Mouse (Mus musculus) frontal cortex, postnatal 14 days (tissue): ENCODE results near the gene Tdrd6.

Experiments used
- DNase-seq, 2 experiments: peaks; one replicate each; pipeline ENCODE4 v3.0.0; 2022; ENCODE audit warnings: low spot score in 2 of 2

The Tdrd6 gene

DNA sequence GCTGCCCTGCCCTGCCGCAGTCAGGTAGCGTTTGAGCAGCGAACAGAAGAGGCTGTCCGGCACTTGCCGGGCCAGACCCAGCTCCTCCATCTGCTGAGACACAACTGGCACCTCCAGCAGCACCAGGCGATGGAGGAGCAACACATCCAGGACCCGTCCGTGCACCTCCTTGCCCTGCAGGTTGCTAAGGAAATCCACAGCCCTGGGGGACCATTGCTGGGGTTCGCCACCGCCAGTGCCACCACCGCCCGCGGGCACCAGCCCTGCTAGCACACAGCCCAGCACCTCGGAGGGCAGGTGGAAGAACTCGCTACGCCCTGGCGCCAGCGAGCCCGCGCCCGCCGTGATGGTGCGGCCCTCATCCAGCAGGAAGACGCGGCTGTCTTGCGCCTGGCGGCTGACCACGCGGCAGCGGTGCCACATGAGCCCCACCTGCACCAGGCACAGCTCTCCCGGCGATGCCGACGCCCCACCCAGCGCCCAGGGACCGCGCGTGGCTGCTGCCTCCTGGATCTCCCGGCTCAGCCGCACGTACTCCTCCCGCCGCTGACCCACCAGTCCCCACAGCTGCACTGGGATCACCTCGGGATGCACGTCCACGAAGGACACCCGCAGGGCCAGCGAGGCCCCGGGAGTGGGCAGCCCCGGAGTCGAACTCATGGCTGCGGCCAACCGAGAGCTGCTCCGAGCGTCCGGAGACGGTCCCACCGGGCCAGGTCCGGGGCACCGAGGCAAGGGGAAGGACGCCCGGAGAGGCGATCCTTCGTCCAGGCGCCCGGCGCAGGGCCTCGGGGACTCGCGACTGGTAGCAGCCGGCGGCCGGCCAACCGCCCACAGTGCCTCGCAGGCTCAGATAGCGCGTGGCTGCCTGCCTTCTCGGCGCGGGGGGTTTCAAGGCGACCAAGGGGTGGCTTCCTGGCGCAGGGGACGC is at the start of gene Tdrd6:
Tdrd6 (minus strand) TSS at position 804 of the 931 bp plus-strand sequence.
- no peak for DNase-seq

DNA sequence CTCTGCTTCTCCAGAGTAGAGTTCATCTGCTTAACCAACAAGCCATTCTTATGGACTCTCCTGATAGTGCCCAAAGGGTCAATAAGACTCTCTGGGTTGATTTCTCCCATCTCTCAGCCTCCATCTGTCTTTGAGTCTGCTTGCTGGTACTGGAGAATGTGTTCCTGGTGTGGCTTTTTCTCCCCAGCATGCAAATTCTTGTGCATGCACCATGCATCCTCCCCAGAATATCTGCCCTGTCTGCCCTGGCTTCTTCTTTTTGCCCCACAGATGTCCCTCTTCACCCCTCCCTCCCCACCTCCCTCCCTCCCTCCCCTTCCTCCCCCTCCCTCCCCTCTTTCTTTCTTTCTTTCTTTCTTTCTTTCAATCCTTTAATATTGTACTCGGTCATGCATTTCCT is 47.2 kb upstream of the Tdrd6 start:
- DNase-seq: no peak

DNA sequence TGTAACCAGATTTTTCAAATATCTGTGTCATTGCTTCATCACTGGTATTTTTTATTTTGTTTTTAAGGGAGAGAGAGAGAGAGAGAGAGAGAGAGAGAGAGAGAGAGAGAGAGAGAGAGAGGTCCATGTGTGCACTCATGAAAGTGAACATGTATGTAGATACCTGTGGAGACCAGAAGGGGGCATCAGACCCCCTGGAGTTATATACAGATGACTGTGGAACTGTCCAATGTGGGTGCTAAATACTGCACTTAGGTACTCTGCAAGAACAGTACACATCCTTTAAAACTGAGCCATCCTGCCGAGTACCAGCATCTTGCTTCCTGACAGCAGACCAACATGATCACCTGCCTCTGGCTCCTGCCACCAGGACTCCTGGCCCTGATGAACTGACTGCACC is 46.1 kb upstream of the Tdrd6 start:
- no peak for DNase-seq

DNA sequence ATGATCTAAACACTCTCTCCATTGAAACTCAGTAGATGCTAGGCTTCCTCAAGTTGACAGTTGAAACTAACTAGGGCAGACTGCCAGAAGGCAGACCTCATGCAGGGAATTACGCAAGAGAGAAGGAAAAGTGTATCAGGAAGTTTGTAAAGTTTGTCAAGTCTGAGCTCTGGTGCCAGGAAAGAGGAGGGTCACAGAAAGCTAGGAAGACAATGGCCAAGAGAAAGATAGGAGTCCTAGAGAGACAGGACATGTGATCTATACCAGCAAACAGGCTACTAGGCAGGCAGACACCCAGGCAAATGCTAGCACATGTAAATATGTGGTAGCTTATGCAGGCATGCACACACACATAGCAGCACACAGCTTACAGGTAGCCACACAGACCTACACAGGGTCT is 45.1 kb upstream of the Tdrd6 start:
- no peak for DNase-seq

DNA sequence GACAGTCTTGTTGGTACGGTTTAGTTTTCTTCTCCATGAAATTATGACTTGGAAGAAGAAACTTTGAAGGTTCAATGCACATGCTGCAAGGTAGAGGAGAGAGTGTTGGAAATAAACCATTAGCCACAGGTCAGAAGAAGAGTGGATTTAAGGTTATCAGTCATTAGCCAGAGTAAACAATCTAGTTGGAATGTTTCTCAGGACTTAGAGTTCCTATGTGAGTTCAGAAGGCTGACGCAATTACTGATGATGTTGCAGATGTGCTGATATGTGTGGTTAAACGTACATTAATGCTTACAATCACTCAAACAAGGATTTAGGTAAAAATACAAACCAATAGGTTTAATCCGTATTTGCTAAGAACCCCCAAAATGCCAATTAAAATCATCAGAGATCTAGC is 41.8 kb upstream of the Tdrd6 start:
- DNase-seq: no peak

DNA sequence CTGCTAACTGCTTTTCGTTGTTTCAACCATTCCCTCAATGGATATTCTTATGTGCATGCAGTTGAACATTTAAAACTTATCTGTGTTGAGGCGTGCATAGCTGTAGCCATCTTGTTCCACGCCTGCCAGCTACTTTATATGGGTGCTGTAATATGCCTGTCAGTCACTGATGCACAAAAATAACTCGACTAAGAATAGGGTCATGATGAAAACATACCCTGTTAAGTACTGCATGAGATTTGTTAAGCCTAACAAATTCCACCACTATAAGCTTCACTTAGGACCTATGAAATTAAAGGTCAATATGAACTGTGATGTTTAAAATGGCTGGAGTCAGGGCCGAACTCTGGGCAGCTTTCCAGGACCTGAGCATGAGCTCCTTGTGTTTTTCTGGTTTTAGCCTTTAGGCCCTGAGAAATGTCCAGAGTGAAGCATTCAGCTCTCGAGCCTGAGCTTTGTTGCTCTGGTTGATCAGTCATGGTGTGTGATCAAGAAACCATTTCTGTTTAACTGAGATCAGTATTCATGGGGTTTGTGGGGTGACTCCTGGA is 39.1 kb upstream of the Tdrd6 start:
- no peak for DNase-seq

DNA sequence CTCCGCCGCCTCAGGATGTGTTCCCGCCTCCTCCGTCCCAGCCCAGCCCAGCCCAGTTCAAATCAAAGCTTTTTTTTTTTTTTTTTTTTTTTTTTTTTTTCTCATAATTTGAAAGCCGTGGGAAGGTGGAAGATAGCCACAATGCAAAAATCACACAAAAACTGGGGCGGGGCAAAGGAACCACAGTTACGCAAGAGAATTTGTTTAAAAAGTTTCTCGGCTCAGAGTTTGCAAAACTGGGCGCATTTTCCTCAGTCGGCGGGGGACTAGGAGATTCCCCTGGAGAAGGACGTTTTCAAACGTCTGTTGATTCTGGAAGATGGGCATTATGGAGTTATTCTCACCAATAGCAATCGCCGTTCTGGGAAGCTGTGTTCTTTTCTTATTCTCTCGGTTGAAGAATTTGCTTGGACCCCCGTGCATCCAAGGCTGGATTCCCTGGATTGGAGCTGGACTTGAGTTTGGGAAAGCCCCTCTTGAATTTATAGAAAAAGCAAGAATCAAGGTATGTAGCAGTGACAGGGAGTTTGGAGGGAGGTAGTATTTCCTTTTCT is 37.3 kb upstream of the Tdrd6 start, which contains the start of gene Cyp39a1:
Cyp39a1 (plus strand) TSS at position 136 of the 554 bp plus-strand sequence.
- no peak for DNase-seq

DNA sequence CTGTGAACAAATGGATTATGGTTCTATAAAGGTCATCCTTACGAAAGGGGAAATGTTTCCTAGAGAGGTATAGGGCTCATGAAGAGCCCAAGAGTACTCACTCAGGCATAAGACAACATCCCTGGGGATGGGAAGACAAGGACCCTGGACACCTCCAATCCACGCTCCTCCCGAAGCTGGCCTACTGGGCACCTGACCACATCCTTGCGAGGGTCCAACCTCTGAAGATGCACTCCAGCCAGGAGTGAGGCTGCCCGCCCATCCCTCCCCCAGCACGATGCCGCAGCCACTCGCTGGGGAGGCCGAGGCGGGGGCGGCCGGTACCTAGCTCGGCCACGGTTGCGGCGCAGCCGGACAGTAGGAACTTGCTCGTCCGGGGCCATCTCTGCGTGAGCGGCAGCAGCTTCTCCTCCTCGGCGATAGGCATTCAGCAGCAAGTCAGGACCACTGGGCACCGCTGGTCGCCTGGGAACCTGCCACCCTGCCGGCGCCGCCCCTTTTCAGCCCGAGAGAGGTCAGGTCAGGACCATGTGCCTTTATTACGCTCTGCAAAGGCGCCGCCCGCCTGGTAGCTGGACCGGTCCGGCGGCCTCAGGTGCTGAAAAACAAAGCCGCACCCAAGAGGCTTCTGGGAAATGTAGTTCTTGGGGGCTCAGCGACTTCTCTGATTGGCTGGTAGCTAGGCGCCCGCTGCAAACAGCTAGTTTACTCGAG is 36.6 kb upstream of the Tdrd6 start, which contains the start of gene Slc25a27:
Slc25a27 (minus strand) TSS at position 639 of the 714 bp plus-strand sequence.
- DNase-seq: peak; percentile 76 to 79

DNA sequence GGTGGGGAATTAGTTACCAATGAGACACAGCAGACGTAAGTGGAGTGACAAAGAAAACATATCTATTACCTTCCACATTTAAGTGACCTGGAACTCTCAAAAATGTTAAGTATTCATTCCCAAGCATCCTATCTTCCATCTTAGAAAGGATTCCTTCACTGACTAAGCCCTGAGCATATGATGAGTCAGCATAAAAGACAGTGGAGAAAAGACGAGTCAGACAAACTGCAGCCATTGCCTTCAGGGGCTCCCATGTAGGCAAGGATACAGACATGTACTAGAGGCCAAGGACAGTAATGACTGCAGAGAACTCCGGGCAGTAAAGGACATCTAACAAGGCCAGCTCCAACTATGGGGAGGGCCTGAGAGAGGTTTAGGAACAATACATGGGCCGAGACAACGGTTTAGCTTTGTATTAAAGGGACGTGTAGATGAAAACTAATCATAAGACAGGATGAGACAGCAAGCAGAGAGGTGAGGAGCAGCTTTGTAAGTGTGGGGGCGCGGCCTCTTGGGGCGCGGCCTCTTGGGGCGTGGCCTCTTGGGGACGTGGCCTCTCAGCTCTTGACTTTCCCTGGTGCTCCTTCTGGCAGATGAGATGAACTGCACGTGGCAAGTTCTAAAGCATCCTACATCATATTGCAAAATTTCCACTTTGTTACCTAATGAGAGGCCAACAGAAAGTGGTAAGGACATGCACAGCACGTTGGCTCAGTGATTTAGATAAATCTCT is 21.4 kb upstream of the Tdrd6 start:
- DNase-seq: no peak

DNA sequence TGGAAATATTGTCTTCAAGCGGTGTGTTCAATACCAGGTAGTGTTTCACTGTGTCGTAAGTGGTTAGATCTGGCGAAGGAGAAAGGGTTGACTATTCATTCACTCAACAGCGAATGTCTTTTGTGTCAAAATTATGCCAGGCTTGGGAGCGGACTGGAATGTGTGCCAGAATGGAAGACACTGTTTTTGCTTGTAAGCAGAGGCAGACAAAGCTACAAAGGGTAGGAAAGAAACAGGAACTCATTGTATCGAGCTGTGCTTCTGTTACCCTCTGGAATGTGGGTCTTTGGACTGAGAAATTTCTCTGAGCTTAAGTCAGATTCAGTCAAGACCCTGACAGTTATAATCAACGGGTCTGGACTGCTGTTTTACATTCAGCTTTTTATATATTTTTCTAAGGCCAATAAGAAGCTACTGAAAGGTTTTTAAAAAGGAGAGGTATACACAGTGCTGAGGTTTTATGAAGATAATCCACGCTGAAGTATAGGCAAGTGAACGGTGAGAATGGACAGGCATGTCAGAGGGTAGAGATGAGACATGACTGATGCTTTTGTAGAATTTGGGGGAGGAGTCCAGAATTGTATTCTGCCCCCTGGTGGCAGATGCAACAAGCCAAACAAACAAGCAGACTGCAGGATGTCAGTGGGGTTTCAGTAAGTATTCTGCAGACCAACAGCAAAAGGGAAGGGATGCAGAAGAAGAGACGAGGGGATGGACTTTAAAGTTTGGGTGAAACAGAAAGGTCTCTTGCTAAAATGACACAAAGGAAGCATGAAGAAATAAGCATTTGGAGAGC is 19.7 kb upstream of the Tdrd6 start:
- DNase-seq: no peak

DNA sequence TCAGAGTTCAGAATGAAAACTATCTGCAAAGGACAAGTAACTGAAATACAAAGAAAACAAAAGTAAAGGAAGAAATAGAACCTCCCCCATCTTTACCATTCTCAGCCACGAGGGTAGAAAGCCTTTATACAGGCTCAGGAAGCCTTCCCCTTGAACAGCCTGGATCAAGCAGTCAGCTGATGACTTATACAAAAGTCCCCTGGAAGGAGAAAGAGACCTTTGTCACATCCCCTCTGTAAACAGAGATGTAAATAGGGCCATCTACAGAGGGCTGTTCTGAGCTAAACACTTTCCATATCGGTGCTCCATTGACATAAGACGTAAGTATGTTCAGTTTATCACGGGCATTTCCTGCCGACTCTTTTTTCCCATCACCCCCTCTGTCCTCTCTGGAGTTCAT is 16.8 kb upstream of the Tdrd6 start:
- no peak for DNase-seq

DNA sequence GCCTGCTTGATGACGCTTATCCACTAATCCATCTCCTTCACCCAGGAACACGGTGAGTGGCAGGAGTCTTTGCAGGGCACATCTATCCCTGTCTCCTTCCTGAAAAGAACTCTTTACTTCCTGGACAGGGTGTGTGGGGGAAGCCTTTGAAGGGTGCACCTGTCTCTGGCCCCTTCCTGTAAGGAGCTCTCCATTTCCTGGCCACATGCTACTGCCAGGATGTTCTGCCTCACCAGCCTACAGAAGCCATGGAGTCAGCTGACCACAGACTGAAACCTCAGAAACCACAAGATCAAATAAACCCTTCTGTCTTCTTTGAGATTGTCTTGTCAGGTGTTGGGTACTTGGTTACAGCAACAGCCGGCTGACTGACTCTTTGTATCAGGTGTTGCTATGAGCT is 15.0 kb upstream of the Tdrd6 start:
- no peak for DNase-seq

DNA sequence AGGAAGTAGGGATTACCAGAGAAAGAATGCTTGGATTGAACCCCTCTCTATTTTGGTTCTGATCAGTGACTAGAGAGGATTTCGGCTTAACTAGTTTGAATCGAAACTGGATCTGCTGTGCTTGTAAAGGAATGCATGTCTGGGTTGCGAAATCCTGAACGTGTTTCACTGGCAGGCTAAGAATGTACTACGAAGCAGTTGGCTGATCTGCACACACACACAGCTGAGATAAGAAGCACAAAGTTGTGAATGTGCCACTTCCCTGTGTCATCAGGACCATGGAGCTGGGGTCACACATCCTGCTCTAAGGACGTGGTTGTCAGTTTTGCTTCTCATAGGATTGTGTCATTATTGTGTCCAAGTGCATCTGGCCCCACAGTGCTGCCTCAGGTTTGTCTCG is 14.3 kb upstream of the Tdrd6 start:
- no peak for DNase-seq

DNA sequence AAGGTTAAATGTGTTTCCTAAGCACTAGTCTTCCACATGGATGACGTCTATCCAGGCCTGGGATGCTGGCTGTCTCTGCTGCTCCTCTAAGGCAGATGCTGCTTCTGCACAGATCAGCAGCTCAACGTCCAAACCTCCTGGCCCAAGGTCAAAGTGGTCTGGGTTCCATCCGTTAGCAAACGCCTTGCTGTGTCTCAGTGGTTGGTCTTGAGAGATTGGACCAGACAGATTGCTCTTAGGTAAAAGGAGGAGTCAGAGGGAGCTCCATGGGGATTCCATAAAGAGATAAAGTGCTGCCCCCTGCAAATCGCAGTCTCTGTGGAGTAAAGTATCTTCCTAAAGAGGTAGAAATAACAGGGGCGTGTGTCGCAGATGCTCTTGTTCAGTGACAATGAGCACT is 13.1 kb upstream of the Tdrd6 start:
- no peak for DNase-seq

DNA sequence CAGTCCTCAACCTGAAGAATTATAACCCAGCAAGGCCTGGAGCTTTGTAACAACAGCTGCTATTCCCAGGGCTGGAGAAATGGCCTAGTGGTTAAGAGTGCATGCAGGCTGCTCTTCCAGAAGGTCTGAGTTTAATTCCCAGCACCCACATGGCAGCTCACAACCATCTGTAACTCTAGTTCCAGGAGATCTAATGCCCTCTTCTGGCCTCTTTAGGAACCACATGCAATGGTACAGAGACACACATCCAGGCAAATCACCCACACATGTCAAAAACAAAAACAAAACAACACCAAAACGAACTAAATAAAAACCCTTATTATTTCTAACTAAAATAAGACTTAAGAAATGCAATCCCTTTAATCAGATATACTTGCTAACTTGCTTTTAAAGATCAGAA is 10.7 kb upstream of the Tdrd6 start:
- DNase-seq: no peak

DNA sequence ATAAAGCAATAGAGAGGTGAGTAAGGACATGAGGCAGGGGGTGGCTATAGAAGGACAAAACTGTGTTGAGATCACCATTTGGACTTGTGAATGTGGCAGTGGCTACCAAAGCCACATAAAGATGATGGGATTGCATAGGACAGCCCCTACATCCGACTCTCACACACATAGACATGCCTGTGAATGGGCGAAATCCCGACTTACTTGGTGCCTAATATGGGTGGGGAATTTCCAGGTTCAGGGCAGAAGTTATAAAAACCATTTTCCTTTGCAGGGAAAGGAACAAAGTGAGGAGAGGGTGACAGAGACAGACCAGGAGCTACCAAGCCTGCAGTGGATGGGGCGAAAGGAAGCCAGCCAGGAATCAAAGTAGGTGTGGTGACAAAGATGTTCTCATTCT is 7.0 kb upstream of the Tdrd6 start:
- DNase-seq: no peak

DNA sequence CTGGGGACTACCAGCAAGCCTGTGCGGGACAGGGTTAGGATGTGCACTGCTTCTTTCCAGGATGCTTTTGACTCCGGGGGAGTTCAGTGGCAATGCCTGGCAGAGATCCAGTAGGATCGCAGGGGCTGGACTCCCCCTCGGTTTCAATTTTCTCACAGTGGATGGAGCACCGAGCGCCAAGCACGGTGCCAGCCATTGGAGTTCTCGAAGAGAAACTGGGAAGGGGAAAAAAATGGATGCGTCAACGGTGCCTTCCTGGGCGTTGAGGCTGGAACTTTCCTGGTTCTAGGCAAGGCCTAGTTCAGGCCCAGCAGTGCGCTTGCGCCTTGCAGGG is 295 bp upstream of the Tdrd6 start:
- DNase-seq: no peak

DNA sequence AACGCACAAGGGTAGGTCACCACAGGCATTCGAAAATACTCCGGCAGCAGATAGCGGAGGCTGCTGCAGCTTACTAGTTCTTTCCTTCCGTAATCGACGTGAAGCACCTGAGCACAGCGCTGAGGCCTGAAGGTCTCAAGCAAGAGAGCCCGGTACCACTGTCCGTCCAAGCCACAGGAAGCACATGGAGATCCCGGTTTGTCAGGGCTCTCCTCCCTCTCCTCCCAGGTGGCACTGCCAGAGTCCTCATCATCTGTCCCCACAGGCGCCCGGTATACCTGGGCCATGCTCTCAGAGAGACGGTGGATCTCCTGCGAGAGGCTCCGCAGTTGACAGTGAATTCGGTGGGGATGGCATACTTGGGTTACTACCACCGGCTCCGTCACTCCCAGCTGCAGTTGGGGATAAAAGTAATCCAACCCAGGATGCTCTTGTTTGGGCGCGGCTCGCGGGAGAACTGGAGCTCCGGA is 1.0 kb downstream of the Tdrd6 start:
- DNase-seq: no peak

DNA sequence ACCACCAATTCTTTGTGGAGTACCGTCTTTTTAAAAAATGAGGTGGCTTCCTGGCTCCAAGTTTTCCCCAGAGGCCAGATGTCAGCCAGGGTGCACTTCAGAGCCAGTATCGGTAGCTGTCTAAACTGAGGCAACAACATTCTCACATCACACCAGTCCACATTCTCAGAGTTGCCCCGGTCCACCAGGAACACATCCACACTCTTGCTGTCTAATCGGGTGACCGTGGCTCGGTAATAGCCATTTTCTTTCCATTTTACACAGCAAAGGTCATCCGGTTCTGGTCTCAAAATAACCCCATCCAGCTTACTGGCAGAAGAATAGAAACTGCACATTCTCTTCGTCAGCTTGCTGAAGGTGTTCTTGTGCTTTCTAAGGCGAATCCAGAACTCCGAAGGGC is 1.9 kb downstream of the Tdrd6 start:
- no peak for DNase-seq

DNA sequence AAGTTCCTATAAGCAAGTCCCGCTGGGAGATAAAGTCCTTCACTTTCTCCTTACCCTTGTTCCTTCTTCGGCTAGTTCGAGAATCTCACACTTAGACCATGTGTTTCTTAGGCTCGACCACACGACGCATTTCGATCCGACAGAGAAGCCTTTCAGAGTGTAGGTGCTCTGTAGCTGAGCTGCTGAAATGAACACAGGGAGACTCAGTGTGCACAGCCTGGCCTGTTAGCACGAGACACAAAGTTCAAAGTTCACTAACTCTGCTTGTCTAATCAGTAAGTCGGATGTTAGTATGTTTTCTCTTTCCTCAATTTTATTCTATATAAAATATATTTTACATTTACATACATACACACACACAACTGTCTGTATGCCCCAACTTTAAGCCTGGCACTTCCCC is 8.0 kb downstream of the Tdrd6 start:
- no peak for DNase-seq

DNA sequence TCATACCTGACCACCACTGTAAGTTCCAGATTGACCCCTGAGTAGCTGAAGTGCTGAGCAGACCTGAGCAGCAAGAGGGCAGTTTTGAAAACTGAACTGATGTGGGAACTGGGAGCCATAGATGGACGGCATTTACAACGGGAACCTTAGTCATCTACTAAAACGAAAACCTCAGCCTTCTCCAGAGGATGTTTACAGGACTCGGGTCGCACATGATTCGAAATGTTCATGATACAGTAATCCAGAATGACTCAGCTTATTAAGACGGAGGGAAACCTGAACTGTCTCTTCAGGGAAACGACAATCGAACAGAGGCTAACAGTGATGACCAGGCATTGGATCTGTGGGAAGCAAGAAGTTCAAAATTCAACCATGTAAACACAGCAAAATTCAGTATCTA is 10.9 kb downstream of the Tdrd6 start:
- no peak for DNase-seq
